Mouse (Mus musculus) embryo, embryonic 11.5 days (tissue): ENCODE measurements around the gene Dhx35.

ENCODE experiments used
- DNase-seq: peaks from one replicate; pipeline ENCODE4 v3.0.0-alpha.2; 2012; ENCODE audit warnings: low read depth, low spot score

The Dhx35 gene

DNA sequence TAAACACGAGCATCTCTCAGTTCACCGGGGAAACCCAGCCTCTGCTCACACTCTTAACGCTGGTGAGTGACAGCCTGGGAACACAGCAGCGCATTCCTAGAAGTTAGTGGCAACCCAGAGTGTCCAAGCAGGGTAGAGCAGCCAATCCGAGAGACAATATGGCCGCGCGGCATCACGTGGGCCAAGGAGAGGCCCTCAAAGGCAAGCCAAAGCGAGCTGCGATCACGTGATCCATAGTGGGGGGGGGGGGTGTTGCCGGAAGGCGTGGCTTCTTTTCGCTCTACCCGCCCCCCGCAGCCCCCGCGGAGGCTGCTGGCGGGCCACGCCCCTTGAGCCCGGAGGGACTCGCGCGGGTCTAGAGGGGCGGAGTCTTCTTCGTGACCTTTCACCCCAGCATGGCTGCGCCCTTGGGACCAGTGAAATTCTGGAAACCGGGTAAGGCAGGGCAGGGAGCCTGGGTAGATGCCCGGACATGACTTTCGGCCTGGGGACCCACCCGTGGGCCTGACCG is at the start of gene Dhx35:
Gene Dhx35 (plus strand): TSS at position 314 of the 511 bp plus-strand sequence.
- DNase-seq, result peak; percentile 92

DNA sequence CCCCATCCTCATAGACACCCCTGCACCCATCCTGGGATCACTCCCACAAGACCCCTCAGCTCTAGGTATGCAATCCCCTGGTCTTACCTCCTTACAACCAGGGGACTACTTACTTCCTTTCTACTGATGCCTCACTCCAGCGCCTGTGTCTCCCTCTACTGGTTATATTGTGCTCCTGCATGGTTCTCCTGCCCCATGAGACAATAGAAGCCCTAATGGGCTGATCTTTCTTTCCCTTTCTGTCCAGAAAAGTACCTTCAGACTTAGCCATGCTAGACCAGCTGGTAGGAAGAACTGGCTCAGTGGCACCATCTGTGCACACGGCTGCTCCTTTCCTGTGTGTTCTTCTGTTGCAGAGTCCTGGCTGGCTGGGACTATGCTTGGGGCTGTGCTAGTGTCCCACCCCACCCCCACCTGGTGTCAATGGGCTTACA is 49.5 kb upstream of the Dhx35 start:
- DNase-seq, result no peak

DNA sequence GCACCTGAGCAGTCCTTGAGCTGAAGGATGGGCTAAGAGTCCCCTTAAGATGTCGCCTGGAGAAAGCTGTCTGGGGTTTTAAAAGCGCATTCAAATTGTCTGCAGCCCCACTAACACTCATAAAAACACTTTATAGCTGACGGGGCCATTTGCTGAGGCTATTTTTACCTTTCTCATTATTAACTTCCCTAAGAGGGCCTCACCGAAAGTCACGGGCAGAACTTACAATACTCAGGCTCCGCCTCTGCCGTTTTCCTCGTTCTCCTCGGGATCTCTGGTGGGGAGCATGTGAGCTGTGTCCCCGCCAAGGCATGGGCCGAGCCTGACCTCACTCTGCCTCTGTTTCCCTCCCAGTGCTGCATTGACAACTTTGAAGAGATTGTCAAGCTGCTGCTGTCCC is 48.4 kb upstream of the Dhx35 start:
- no peak for DNase-seq

DNA sequence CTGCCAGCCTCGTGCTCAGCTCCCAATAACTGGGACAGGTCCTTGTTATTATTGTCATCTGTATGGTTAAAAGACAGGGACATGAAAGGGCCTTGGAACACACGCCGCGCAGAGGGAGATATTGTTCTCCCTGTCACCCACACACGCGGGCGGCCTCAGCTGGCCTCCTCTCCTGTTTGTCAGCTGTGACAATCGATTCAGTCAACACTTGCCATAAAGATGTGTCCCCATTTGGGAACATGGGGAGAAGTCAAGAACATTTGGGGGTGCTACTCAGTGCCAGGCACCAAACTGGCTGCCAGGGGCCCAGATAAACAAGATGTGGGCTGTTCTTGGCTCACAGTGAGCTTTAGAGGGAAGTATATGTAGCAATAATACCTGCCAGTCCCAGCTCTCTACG is 45.2 kb upstream of the Dhx35 start:
- no peak for DNase-seq

DNA sequence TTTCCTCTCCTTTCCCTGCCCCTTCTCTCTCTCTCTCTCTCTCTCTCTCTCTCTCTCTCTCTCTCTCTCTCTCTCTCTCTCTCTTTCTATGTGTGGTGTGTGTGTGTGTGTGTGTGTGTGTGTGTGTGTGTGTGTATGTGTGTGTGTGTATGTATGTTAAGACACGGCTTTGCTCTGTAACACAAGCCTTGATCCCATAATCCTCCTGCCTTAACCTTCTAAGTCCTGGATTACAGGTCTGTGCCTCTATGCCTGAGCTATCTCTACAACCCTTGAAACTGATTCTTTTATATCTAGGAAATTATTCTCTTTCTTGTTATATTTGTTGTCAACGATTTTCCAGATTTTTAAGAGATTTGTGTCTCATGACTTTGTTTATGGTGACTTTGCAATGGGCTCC is 34.4 kb upstream of the Dhx35 start:
- DNase-seq, result no peak

DNA sequence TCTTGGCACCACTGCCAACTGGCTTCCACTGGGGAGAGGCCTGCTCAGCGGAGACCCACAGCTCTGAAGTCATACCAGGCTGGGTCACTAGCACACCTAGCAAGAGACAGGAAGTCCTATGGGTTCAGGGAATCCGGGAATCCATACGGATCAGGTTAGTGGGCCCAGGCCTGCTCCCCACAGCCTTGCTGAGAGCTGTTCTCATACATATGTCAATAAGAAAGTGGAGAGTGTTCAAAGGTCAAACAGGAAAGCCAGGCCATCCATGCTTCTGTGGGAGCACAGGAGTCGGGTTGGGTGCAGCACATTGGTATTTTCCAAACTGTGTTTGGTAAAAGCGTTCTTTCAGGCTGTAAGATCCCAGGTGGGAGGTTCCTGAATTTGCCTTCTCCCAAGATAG is 32.3 kb upstream of the Dhx35 start:
- DNase-seq, result no peak

DNA sequence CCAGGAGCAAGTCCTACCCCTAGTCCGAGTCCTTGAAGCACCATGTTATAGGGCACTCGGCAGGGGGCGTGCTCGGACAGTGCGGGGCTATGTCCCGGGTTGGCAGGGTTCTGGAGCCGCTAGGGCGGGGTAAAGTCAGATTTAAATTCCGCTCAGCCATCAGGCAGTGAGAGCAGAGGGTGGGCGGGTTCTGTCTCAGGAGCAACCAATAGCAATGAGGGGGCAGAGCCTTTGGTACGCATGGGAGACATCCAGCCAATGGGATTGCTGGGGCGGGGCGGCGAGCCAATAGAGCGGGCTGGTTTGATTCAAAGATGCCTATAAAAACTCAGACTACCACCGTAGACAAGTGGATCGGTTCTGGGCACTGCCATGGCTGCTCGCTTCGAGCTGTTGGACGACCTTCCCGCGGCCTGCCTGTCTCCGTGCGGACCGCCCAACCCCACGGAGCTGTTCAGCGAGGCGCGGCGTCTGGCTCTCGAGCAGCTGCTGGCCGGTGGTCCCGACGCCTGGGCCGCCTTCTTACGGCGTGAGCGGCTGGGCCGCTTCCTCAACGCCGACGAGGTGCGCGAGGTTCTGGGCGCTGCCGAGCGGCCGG is 26.8 kb upstream of the Dhx35 start, which contains the start of gene Fam83d:
Gene Fam83d (plus strand): TSS at position 352 of the 598 bp plus-strand sequence.
- DNase-seq, result peak; percentile 94

DNA sequence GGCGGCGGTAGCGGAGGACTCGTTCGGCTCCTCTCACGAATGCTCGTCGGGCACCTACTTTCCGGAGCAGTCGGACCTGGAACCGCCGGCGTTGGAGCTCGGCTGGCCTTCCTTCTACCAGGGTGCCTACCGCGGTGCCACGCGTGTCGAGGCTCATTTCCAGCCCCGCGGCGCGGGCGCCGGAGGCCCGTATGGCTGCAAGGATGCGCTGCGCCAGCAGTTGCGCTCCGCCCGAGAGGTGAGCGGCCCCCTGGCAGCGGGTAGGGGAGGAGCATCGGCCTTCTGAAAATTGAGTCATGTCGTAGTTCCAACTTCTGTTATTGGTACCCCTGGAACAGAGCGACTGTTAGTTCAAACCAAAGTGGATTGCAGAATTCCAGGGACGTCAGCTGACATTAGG is 26.3 kb upstream of the Dhx35 start:
- peak; percentile 22 for DNase-seq

DNA sequence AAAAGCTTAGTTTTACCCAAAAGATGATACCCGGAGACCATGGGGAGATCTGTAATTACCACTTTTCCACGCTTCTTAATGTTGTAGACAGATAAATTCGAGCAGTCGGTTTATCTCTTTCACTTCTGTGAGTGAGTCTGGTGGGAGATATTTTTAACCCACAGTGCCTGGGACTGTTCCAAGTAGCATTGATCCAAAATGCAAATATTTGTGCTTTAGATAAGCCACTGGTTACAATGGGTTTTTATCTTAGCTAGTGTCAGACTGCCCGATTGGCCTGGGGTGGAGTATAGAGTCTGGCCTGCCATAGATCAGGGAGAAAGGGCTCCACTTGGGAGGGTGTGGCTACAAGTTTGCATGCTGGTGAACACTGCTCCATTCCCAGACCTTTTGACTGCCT is 25.8 kb upstream of the Dhx35 start:
- no peak for DNase-seq

DNA sequence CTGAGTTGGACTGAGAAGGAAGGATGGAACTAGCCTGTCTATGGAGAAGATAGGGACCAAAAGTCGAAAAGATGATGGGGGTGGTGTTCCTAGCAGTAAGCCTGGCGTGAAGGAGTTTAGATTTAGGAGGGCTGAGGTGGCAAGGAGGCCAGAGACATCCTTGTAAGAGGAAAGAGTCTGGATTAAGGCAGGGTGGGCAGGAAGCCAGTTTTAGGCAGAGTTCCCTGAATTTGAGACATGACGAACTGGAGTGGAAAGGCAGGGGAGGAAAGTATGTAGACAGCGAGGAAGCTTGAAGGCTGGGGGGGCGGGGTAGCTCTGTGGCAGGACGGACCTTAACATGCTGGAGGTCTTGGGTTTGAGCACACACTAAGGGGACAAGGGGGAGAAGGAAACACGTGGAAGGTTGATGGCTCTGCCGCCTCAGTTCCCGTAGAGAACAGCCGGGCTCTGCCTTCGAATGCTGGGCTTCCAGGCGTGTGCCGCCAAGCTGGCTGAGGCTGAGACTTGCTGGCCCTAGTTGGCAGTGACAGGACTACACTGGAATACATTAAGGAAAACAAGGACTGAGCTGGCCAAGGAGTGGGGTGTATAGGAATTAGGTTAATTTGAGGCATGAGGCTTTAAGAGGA is 24.4 kb upstream of the Dhx35 start:
- no peak for DNase-seq

DNA sequence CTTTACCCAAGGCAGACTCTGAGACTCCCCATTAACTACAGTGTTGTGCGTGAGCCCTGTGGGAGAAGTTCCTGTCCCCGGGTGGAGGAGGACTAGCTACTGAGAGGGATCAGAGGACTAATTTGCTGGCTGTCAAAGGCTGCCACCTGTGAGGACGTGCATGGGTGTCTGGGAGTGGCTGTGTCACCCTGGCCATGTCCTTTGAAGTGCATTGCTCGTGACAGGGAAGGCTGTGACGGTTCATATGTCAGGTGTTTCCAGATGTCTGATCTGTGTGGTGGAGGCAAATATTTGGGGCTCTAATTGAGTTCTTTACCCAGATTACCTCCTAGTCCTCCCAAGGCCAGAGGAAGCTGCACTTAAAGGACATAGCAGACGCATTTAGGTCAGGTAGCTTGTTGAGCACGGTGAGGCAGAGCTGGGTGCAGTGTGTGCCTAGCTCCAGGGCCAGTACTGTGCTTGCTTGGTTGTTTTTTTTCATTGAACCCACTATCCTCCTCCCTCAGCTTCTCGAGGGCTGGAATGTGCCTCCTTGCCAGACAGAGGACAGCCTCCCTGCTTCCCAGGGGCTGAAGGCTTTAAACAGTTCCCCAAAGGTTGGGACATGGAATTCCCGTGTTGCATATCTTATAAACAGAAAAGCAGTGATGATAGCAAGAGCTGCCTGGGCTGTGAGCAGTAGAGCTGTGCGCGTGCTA is 23.4 kb upstream of the Dhx35 start:
- DNase-seq, result no peak

DNA sequence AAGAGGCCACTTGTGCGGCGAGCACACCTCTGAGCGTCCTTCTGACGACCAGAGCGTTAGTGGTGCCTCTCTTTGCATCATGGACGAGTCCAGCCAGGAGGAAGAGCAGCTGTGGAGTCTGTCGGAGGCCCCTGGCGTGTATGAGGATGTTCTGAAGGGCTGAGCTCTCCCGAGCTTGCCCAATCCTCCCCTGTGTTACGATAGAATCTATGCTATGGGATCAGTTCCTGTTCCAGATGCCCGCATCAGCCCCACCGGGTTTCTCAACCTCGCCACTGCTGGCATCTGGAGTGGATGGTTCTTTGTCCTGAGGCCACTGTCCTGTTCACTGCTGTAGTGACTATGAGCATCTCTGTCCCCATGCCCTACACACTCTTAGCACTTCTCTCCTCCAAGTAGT is 21.8 kb upstream of the Dhx35 start:
- no peak for DNase-seq

DNA sequence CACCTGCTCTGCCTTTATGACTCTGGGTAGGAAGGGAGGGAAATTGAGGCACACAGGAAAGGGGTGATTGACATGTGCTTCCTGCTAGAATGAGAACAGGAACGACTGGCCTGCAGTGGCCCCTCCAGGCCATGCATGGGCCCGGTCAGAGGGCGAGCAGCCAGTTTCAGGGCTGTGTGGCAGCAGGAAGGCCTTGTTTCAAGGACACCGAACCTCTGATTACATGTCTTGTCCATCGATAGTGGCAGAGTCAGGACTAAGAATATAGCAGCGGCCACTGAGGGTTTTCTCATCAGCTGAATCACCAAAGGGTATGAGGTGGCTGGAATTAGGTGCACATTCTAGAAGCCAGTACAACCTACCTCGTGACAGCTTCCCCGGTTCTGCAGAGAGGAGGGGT is 19.7 kb upstream of the Dhx35 start:
- DNase-seq, result no peak

DNA sequence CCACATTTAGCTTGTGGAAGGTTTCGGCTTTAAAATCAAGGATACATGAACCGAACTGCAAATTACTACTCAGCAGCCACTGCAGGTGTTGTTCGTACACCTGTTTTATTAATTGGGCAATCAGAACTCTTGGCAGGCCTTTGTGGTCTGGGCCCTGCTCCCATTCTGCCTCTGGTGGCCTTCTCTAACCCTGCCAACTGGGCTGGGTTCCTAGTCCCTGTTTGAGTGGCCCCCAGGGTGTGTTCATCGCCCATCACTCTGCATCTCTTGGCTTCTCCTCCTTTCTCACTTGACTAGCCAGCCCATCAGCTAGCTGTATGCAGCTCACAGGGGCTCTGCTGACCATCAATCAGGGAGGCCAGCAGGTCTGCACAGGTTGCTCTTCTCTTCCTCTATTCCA is 17.9 kb upstream of the Dhx35 start:
- no peak for DNase-seq

DNA sequence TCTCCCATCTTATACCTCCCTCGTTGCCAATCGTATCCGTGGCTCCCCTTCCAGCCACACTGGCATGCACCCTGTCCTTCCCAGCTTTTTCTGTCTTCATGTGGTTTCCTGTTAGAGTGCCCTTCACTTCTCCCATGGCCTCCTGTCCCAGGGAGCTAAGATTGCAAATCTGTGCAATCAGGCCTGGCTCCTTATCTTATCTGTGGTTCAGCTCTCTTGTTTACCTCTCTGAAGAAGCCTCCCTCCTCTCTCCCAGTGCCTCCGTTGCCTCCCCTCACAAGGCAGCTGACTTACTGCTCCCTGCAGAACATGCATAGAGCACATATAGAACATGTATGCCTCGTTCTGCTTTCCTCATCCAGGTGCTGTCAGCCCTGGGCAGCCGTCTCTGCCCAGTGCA is 17.1 kb upstream of the Dhx35 start:
- no peak for DNase-seq

DNA sequence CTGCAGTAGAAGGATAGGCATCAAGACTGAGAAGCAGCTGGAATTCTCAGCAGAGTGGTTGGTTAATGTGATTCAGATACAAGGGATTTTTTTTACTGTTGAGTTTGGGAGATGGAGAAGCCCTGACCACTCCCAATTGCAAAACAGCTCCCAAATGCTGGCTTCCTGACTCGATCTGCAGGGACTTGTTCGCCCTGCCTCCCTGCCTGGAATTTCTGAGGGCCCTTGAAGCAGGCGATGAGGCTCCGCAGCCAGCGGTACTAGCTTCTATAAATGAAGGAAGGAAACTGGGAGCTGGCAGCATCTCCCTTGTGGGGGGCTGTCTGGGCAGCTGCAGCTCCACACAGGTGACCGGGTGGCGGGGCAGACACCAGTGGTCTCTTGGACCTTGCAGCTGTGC is 16.3 kb upstream of the Dhx35 start:
- DNase-seq, result no peak

DNA sequence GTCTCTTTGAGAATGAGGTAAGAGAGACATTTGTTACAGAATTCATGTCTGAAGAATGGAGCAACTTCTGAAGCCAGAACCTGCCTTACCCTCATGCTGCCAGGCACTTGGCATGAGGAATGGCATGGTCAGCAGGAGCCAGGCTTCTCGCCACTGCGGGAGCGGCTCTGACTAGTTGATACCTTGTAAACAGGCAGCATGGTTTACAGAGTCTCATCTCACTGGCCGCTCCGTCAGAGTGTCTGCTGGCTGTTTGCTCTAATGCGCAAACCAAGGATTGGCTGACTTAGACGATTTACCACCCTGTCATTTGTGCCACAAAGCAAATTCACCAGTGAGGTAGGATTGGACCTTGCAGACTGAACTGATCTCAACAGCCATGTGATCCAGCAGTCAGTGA is 13.5 kb upstream of the Dhx35 start:
- DNase-seq, result no peak

DNA sequence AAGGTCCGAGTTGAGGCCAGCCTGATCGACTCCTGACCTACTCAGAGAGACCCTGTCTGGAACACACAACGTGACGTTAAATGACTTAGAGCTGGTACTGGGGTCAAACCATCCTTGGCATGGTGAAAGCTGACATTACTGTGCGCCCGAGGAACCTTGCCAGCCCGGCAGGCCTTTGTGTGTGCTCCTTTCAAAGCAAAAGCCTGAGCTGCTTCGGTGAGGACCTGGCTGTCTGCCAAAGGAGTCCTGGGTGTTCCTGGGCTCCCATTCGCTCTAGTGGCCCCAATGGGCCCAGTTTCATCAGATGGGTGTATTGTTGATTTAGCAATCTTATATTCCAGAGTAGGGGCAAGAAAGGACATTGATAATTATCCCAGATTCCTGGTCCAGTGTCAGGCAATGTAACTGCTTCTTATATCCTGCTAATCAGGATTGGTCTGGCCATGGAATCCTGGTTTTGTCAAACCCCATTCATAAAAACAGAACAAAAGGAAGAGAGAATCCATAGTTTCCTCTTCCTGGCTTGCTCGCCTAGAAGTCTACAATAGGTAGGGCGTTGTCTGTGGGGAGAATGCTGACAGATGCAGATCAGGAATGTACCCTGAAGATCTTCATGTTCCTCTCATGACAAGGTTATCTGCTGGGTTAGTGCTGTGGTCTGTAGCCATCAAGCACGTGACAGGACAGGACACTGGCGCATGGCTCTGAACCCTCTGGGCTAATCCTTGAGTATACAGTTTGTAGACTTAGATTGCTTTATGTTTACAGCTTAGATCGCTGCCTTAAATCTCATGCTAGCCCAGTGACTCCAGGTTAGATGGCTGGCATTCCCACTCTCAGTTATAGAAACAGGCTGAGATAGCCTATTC is 7.4 kb upstream of the Dhx35 start:
- no peak for DNase-seq

DNA sequence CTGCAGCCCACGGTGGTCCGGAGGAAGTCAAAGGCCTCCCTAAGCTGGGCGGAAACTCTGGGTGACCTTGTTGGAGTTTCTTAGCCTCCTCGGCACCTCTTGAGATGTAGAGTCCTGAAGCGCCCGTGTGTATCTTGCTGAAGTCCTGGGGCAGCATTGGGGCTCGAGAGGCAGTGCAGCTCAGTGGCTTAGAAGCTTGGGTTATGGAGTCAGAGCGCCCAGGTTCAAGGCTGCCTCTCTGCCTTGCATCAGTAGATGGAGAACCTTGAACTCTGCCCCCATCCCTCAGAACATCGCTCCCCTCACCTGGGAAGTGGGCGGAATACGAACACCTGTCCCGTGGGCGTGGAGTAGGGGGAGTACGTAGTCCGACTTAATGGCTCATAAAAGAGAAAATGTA is 436 bp downstream of the Dhx35 start:
- DNase-seq, result no peak

DNA sequence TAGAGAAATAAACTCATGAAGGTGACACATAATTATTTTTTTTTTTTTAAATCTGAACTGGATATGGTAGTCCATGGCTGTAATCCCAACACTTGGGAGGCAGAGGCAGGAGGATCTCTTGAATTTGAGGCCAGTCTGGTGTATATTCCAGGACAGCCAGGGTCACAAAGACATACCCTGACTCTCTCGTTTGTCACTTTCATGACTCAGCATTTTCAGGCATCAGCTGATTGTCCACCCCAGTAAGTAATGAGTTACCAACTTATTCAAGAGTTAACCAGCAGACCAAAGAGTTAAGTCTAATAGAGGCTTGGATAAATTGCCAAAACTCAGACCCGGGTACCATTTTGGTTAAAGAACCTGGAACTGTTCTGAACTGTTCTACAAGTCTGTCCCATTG is 1.3 kb downstream of the Dhx35 start:
- no peak for DNase-seq

DNA sequence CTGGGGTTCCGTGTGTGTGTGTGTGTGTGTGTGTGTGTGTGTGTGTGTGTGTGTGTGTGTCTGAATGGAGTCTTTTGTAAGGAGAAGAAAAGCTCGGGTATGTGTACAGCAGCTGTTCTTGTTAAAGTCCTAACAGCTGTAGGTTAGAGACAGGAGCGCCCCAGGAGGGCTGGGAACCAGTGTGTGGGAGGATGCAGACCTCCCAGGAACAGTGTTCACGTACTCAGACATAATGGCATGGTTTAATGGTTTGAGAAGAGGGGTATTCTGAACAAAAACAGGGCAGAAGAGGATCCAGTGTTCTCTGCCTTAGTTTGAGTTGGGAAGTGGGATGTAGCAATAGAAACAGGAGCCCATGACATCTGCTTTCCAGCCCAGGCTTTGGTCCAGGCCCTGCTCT is 4.7 kb downstream of the Dhx35 start:
- DNase-seq, result no peak

DNA sequence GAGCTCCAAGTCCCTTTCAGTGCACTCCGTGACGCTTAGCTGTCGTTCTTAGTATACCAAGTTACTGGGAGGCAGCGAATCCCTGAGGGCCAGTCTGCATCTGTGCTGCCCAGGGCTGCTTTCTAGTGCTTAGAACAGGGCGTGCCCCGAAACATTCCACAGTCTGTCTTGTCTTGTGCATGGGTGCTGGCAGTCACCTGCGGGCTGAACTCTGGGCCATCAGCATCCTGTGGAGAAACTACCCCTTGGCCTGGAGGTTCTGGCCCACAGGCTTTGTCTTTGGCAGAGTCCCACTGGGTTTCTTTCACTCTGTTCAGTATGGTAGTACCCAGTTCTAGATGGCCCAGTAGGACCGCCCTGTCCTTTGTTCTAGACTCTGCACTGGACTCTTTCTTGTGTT is 6.2 kb downstream of the Dhx35 start:
- no peak for DNase-seq
